Mouse (Mus musculus): ENCODE results near the gene Bcl2.

Gene Bcl2

GRCm38 (mm10) chr1:106620174-106620931, 93.7 kb downstream of the Bcl2 start:
- DNase-seq (ENCODE audit: low spot score): no peak

DNA sequence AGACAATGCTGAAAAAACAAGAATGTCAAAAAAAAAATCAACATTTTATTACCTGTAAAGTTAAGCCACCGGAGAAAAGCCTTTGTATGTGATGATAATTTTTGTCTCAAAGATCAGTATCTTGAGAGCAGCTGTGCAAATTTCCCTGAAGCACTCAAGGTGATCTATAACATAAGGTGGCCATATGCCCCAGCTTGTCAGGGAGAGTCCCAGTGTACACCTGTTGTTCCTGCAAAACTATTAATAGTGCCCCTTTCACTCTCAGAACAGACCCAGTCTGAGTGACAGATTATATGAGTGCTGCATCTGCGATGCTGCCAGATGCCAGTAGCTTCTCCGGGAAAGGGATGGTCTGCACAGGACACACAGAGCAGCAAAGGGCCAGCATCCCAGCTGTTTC, 95.3 kb downstream of the Bcl2 start:
- no peak for DNase-seq (ENCODE audit: low spot score)

- DNase-seq (ENCODE audit: low spot score): no peak
These were observed 97.1 kb downstream of the Bcl2 start for GRCm38 (mm10) chr1:106616955-106617354.

DNA sequence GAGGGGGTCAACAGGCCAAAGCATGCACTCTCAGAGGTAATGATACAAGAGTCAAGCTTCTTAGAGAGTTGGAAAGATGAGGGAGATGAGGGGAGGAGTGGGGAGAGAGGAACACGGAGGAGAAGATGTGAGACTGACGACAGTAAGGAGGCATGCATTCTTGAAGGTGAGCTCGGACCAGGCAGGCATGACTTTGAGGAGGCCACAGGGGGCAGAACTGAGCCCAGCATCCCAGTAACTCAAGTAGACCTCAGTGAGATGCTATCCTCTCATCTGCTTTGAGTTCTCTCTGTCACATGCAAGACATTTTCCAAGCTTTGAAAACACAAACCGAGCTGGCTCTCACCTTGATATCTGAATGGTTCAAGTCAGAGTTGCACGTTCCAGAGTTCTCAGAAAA, 100.7 kb downstream of the Bcl2 start:
- peak; percentile 46 for DNase-seq (ENCODE audit: low spot score)

DNA sequence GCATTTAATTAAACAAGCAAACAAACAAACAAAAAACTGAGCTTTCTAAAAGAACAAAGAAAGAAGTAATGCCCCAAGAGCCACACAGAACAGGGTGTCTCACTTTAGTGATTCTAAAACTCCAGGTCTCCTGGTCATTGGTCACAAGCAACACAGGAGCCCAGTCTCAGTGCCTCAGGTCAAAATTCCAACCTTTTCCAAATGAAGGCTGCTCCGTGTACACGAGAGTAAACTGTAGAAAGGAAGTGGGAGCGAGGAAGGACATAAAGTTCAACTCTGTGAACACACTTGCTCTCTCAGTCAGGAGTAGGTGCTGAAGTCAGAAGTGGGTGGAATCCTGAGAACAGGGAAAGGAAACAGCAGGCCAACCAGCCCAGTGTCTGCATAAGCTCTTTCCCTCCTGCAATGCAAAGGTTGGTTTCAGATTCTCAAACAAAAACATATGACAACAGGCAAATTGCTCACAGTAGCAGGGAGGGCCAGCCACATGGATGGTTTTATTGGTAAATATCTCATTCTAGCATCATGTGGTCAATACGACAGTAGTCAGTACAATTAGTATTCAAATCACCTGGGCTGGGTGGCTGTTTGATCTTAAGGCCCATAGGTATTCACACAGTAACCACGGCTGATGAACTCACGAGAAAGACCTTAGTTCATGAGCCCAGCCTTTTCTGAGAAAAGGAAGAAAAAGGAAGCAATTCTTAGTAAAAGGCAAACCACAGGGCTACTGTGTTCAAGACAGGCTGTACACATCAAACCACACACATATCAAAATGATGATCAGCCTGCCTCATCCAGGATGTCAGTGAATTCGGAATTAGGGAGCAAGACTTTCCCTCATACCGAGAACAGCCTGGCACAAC, 101.7 kb downstream of the Bcl2 start:
- peak; percentile 65 for DNase-seq (ENCODE audit: low spot score)

DNA sequence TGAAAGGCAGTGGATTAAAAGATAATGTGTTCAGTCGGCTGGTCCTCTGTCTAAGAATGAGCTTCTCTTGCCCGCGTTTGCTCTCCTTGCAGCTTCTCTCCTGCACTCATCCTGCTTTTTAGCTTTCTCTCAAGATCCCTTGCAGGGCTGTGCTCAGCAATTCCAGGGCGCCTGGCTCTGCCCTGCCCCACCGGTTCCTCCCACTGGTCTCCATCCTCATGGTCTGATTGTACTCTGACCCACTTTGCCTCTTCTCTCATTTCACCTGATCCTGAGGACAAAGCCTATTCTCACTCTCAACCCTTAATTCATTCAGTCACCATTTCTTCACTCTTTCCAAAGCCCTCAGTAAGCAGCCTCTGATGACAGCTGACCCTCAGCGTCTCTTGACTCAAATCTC, 102.8 kb downstream of the Bcl2 start:
- no peak for DNase-seq (ENCODE audit: low spot score)

DNA sequence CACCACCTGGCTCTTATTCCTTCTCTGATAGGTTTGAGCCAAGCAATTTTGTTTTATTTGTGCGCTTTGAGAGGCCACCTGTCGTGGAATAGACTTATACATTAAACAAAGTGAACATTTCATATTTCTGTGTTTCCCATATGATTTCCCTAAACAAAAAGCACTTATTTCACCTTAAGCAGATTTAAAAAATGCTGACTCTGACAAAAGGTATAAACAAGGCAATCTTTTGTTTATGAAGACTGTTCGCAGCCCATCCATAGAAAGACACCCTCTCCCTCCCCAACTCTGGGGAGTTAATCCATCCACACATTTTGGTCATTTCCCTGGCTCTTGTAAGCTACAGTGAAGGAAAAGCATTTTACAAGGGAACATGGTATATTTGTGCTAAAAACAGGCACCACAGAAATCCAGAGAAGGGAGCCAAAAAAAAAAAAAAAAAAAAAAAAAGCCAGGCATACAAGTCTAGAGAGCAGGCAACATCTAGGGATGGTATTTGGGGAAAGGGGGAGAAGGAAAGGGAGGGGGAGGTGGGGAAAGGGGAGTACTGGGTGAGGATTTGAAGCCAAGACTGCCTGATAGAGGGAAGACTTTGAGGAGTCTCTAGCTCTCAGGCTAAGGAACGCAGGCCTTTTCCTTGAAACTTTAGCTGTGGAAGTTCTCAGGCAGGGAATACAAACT, 105.8 kb downstream of the Bcl2 start:
- DNase-seq (ENCODE audit: low spot score): no peak

GRCm38 (mm10) chr1:106606951-106607350, 107.1 kb downstream of the Bcl2 start:
- peak; percentile 50 for DNase-seq (ENCODE audit: low spot score)

- no peak for DNase-seq (ENCODE audit: low spot score)
These were observed 110.7 kb downstream of the Bcl2 start for GRCm38 (mm10) chr1:106603406-106603805.

- DNase-seq (ENCODE audit: low spot score): no peak
These were observed 111.1 kb downstream of the Bcl2 start for GRCm38 (mm10) chr1:106602941-106603340.

GRCm38 (mm10) chr1:106602536-106602935, 111.5 kb downstream of the Bcl2 start:
- DNase-seq (ENCODE audit: low spot score): peak; percentile 43

DNA sequence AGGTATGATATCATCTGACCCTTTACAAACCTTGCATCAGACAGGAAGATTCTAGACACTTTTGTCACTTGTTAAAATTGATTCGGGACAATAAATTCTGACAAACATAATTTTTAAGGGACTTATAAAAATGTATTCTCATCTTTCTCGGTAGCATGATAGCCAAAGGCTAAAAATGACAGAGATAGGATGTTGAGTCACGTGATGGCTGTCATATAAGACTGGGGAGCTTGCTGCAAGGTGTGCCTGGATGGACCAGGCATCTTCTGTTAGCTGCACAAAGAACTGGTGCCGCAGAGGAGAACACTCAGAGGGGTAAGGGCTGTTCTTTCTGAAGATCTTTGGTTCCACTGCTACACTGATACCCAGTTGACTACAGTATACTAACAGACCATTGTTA, 112.8 kb downstream of the Bcl2 start:
- peak; percentile 21 for DNase-seq (ENCODE audit: low spot score)

- peak; percentile 73 for DNase-seq (ENCODE audit: low spot score)
These were observed 113.2 kb downstream of the Bcl2 start for GRCm38 (mm10) chr1:106600841-106601240.

DNA sequence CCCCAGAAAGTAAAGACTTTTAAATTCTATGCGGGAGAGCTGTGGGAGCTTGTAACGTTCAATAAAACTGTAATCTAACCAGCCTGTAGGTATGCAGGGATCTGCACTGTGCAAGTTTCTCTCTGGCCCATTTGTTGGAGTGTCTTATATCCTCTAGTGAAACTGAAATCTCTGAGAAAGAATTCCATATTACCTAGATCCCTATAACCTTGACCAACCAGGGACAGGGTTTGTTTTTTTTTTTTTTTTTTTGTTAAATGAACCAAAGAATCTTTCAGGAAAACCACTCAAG, 115.8 kb downstream of the Bcl2 start:
- no peak for DNase-seq (ENCODE audit: low spot score)

DNA sequence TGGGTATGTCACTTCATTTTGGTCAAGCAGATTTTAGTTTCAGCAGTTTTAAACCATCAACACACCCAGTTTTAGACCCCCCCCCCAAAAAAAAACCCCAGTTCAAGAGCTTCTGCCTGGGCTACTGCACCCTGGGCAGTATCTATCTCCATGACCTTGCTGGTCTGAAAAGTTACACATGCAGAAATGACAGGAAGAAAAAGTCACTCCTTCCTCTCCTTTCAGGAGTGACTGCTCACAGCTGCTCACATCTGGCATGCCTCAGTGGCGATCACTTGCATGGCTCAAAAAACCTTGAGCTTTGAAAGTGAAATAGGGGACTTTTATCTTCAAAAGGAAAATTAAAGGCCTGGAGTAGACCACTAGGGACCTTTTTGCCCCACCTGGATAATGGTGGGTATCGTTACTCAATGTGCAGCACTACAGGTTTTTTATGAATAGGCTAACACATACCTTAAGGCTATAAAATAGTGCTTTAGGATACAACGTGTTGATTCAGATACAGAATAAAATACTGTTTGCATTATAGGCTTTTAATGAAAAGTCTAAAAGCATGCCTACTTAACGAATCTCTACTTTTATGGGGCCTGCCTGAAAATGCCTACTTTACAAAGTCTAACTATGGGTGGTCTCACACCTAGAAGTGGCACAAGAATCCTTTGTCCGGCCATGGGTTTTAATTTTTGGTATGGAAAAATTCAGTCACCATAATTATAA, 116.3 kb downstream of the Bcl2 start:
- DNase-seq (ENCODE audit: low spot score): no peak

DNA sequence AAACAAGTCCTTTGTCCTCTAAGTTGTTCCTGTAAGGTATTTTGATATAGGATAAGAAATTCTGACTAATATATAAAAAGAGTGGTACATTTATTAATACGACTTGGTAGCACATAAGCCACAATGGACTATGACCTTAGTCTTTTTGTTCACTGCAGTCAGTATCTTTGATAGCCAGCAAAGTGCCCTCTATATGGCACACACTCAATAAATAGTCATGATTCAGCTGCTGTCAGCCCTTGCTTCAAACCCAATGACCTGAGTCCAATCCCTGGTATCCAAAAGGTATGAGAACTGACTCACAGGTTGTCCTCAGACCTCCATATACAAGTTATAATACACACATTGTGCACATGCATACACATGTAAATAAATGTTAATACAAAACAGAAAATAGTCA, 117.7 kb downstream of the Bcl2 start:
- no peak for DNase-seq (ENCODE audit: low spot score)

DNA sequence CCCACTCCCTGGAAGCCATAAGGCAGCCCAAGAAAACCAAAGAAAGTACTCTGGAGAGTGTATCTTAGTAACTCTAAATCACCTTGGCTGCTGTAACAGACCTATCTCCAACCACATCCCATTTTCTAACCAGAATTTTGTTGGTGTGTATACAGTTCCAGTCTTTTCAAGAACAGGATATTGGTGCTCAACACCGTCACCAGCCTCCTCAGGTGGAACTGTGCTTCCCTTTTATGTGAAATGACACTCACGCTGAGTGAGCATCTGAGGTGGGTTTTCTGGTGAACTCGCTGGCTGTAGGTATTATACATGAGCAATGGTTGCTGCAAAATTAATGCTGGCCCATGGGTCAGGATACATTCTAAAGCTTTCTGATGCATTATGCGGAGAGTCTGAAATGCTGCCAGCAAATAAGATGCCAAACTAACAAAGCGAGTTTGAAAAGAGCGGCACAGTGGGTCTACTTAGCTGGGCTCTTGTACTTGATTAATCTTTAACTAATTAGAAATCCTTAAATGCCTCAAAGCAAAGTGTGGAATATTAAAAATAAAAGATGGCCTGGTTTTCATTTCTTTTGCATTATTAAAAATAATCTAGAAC, 118.7 kb downstream of the Bcl2 start:
- peak; percentile 42 for DNase-seq (ENCODE audit: low spot score)

DNA sequence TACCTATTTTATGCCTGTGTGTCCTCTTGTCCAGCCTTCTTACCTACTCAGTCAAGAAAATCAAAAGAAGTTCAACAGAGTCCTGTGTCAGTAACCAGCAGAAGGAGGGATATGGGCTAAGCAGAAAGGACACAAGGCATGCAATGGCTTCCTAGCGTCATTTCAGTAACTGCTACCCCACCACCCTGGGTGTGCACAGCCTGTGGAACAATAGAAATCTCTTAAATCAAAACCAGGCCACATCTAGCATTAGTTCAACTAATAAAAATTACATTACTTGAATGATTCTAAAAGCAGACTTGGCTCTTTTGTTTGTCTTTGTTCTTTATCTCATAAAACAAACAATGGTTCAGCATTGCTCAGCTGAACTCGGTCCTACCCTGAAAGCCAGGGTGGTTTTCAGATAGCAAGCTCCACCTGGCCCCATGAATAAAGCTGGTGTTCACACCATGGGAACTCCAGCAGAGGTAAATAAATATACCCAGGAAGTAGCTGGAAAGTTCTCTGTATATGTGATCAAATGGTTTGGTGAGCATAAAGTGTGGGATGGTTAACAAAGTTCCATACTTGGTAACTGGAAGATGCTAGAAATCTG, 122.8 kb downstream of the Bcl2 start:
- DNase-seq (ENCODE audit: low spot score): no peak

DNA sequence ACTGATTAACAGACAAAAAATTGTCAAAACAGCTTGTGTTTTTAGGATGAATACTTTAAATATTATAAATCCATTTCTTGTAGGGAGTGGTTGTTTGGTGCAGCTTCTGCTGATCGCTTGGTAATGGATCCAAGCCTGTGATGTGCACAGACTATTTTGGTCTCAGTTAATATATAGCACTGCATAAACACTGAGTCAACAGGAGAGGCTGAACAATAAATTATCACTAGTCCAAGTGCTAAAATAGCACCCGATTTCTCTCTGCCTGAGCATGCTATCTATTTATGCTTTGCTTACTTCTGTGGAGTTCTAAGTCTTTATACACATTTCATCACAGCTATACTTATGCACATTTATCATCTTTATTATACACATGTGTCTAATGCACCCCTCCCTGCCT, 124.9 kb downstream of the Bcl2 start:
- DNase-seq (ENCODE audit: low spot score): no peak

GRCm38 (mm10) chr1:106587866-106588470, 126.1 kb downstream of the Bcl2 start:
- no peak for DNase-seq (ENCODE audit: low spot score)

- no peak for DNase-seq (ENCODE audit: low spot score)
These were observed 127.3 kb downstream of the Bcl2 start for GRCm38 (mm10) chr1:106586761-106587160.
